Mouse (Mus musculus) brain, embryonic 14.5 days (tissue): Measurements from ENCODE around the gene Olfr376.

Experiments
- CTCF ChIP-seq: fragments of 200-500 bp; IDR thresholded peaks from 2 replicates; pipeline ENCODE4 v1.5.1; 2012; ENCODE audit warnings: inconsistent platforms, mild to moderate bottlenecking, moderate library complexity, borderline replicate concordance; ENCODE audit not compliant: insufficient read depth, insufficient read length; ENCODE audit errors: extremely low read depth
- POLR2A ChIP-seq: fragments of 200-500 bp; IDR thresholded peaks from 2 replicates; pipeline ENCODE4 v1.6.1; 2012; ENCODE audit warnings: mild to moderate bottlenecking, inconsistent platforms, borderline replicate concordance; ENCODE audit not compliant: poor library complexity, insufficient read depth, insufficient read length, severe bottlenecking; ENCODE audit errors: extremely low read depth

GRCm38 (mm10) chr11:73326485-73326886, 44.6 kb upstream of the Olfr376 start:
- no peak for TF ChIP-seq POLR2A
- no peak for TF ChIP-seq CTCF
